Mouse (Mus musculus): ENCODE data around the gene Cdh13.

- TF ChIP-seq CTCF (IDR thresholded peaks at IDR 0.05; ENCODE audit: low read depth) = no peak
- TF ChIP-seq EP300 (optimal IDR thresholded peaks at IDR 0.05) = no peak
Measured at GRCm38 (mm10) chr8:118641799-118642198, 358.3 kb downstream of the Cdh13 start.

Data from stomach, postnatal 0 days (tissue).